Mouse (Mus musculus) intestine, postnatal 0 days (tissue): ENCODE data around the gene Polr2e. TPM values are rescaled to one million over a fixed set of nuclear protein-coding genes. Genes with fewer than 3 reads are reported as not detected.

Experiments
- ATAC-seq: fragments of 200-750 bp; cut with Nextera tagmentation; 2 replicates; pipeline ENCODE4 v1.8.0; 2017; ENCODE audit warnings: mild to moderate bottlenecking, moderate TSS enrichment, moderate library complexity
- H3K27ac ChIP-seq: fragments of 300-500 bp; sonication (generic); 2 replicates; pipeline ENCODE4 v1.5.1; 2014; ENCODE audit warnings: mild to moderate bottlenecking, low read depth, low read length, moderate library complexity
- H3K27me3 ChIP-seq: fragments of 300-500 bp; sonication (generic); replicated peaks from 2 replicates; pipeline ENCODE4 v1.6.1; 2014; ENCODE audit warnings: low read length, mixed read lengths; ENCODE audit not compliant: control insufficient read depth, insufficient read depth
- H3K36me3 ChIP-seq: fragments of 300-500 bp; sonication (generic); 2 replicates; pipeline ENCODE4 v1.6.1; 2014; ENCODE audit warnings: mild to moderate bottlenecking, moderate library complexity; ENCODE audit not compliant: control insufficient read depth, insufficient read depth
- H3K4me1 ChIP-seq: fragments of 300-500 bp; sonication (generic); replicated peaks from 2 replicates; pipeline ENCODE4 v1.6.1; 2014; ENCODE audit warnings: antibody characterized with exemption, low read length, mixed read lengths; ENCODE audit not compliant: control insufficient read depth, insufficient read depth
- H3K4me2 ChIP-seq: fragments of 300-500 bp; sonication (generic); replicated peaks from 2 replicates; pipeline ENCODE4 v1.6.1; 2014; ENCODE audit warnings: low read depth, mild to moderate bottlenecking, moderate library complexity
- H3K4me3 ChIP-seq: fragments of 300-500 bp; sonication (generic); 2 replicates; pipeline ENCODE4 v1.5.1; 2014; ENCODE audit warnings: low read depth, low read length
- H3K9ac ChIP-seq: fragments of 300-500 bp; sonication (generic); 2 replicates; pipeline ENCODE4 v1.6.1; 2014; ENCODE audit warnings: mild to moderate bottlenecking, low read depth, low read length
- H3K9me3 ChIP-seq: fragments of 300-500 bp; sonication (generic); 2 replicates; pipeline ENCODE4 v1.6.1; 2016; ENCODE audit warnings: mixed run types; ENCODE audit not compliant: control insufficient read depth
- CTCF ChIP-seq: sonication (generic); IDR thresholded peaks from 2 replicates; pipeline ENCODE4 v1.5.1; 2016; ENCODE audit warnings: low read depth, mild to moderate bottlenecking, control low read depth, antibody characterized with exemption, moderate library complexity
- WGBS: fragments of 180-500 bp; shearing (Covaris S2); extraction: QIAGEN DNeasy Blood & Tissue Kit; methylation state at CpG from one replicate; pipeline ENCODE4 v1.1.7; 2014; 5-methylcytosine and 5-hydroxymethylcytosine counted together
- polyA plus RNA-seq: library from polyadenylated mRNA; unstranded; fragments of >200 nt; fragmentation: Nextera tagmentation; extraction: Ambion mirVana; gene quantifications from 2 replicates; pipeline ENCODE4 v1.2.1, GENCODE M21; 2015

Polr2e gene
- polyA plus RNA-seq, 1 experiment from 2014 or later: 98.5 TPM

- 2% methylated on average over 11 of the region's 11 CpGs for WGBS
- peak overlapping the region; percentile 96 for H3K27ac ChIP-seq
- ATAC-seq: no peak
- H3K4me2 ChIP-seq: peak overlapping the region; percentile 88
- no peaks in the 10 kb centered on the region for H3K27me3 ChIP-seq
- no peak overlapping the region for H3K9ac ChIP-seq
- no peaks in the 10 kb centered on the region for H3K9me3 ChIP-seq
- H3K4me3 ChIP-seq: no peak overlapping the region
- TF ChIP-seq CTCF: peak; percentile 95
- peaks cover 4% of the 10 kb centered on the region for H3K36me3 ChIP-seq
- H3K4me1 ChIP-seq: 0 out of 2 replicates have a peak, but pooled peaks cover 5% of the 10 kb centered on the region
Observed at GRCm38 (mm10) chr10:79986963-79987362, 52.6 kb downstream of the Polr2e start.

- no peaks in the 10 kb centered on the region for H3K27me3 ChIP-seq
- WGBS: 10% methylated on average over 6 of the region's 6 CpGs
- peak overlapping the region; percentile 67 for H3K9ac ChIP-seq
- no peak for ATAC-seq
- peak overlapping the region; percentile 88 for H3K4me2 ChIP-seq
- H3K36me3 ChIP-seq: no peaks in the 10 kb centered on the region
- H3K27ac ChIP-seq: peak overlapping the region; percentile 96
- TF ChIP-seq CTCF: no peak
- H3K9me3 ChIP-seq: no peaks in the 10 kb centered on the region
- peak overlapping the region; percentile 70; the same call in 1 of the 2 replicates for H3K4me3 ChIP-seq
- 0 out of 2 replicates have a peak, but pooled peaks cover 5% of the 10 kb centered on the region for H3K4me1 ChIP-seq
Observed at GRCm38 (mm10) chr10:79986232-79986878, 53.2 kb downstream of the Polr2e start.

Other genes starting within 250 kb of the Polr2e start
- 0.07 TPM in 1 of 2 replicates, not detected in the other for gene Prss57, start 248.8 kb downstream of the Polr2e start, polyA plus RNA-seq
- 19.9 and 21.1 TPM in 2 replicates for gene Palm, start 246.2 kb downstream of the Polr2e start, polyA plus RNA-seq
- 254 and 255 TPM in 2 replicates for gene Misp, start 218.8 kb downstream of the Polr2e start, polyA plus RNA-seq
- gene Ptbp1, start 185.4 kb downstream of the Polr2e start, polyA plus RNA-seq: 86.9 and 92.2 TPM in 2 replicates
- 1.1 TPM in 2 replicates for gene Prtn3, start 165.3 kb downstream of the Polr2e start, polyA plus RNA-seq
- gene Plppr3, start 165.2 kb downstream of the Polr2e start, polyA plus RNA-seq: 6.2 and 7.2 TPM in 2 replicates
- not detected in 2 replicates for gene Elane, start 153.5 kb downstream of the Polr2e start, polyA plus RNA-seq
- gene Cfd, start 148.9 kb downstream of the Polr2e start, polyA plus RNA-seq: not detected in 2 replicates
- gene Med16, start 130.9 kb downstream of the Polr2e start, polyA plus RNA-seq: 17.0 and 17.8 TPM in 2 replicates
- 2.9 and 17.9 TPM in 2 replicates for gene Gm26602, start 128.9 kb downstream of the Polr2e start, polyA plus RNA-seq
- 0.21 and 0.47 TPM in 2 replicates for gene Kiss1r, start 122.8 kb downstream of the Polr2e start, polyA plus RNA-seq
- 62.0 and 62.8 TPM in 2 replicates for gene R3hdm4, start 118.6 kb downstream of the Polr2e start, polyA plus RNA-seq
- 8.7 and 13.2 TPM in 2 replicates for gene Arid3a, start 112.8 kb downstream of the Polr2e start, polyA plus RNA-seq
- 41.9 and 44.0 TPM in 2 replicates for gene Wdr18, start 79.6 kb downstream of the Polr2e start, polyA plus RNA-seq
- 0.08 and 0.17 TPM in 2 replicates for gene Grin3b, start 69.1 kb downstream of the Polr2e start, polyA plus RNA-seq
- gene Tmem259, start 55.5 kb downstream of the Polr2e start, polyA plus RNA-seq: 24.7 and 25.3 TPM in 2 replicates
- gene Cnn2, start 51.2 kb downstream of the Polr2e start, polyA plus RNA-seq: 109 and 117 TPM in 2 replicates
- 2.2 and 2.5 TPM in 2 replicates for gene Abca7, start 43.3 kb downstream of the Polr2e start, polyA plus RNA-seq
- gene Arhgap45, start 23.1 kb downstream of the Polr2e start, polyA plus RNA-seq: 1.2 and 1.3 TPM in 2 replicates
- gene Gpx4, start 7.4 kb upstream of the Polr2e start, polyA plus RNA-seq: 1,519 and 1,523 TPM in 2 replicates
- gene Sbno2, start 65.8 kb upstream of the Polr2e start, polyA plus RNA-seq: 9.8 and 11.1 TPM in 2 replicates
- gene Stk11, start 76.0 kb upstream of the Polr2e start, polyA plus RNA-seq: 11.7 and 12.4 TPM in 2 replicates
- gene Atp5d, start 98.8 kb upstream of the Polr2e start, polyA plus RNA-seq: 1,009 and 1,013 TPM in 2 replicates
- gene Cbarp, start 101.0 kb upstream of the Polr2e start, polyA plus RNA-seq: 2.1 and 2.7 TPM in 2 replicates
- 18.1 and 19.5 TPM in 2 replicates for gene Midn, start 108.5 kb upstream of the Polr2e start, polyA plus RNA-seq
- 222 and 228 TPM in 2 replicates for gene Cirbp, start 126.2 kb upstream of the Polr2e start, polyA plus RNA-seq
- 12.7 and 13.9 TPM in 2 replicates for gene 1600002K03Rik, start 133.1 kb upstream of the Polr2e start, polyA plus RNA-seq
- gene Efna2, start 139.7 kb upstream of the Polr2e start, polyA plus RNA-seq: 3.5 and 3.8 TPM in 2 replicates
- 21.9 and 22.5 TPM in 2 replicates for gene Mum1, start 186.6 kb upstream of the Polr2e start, polyA plus RNA-seq
- 584 and 605 TPM in 2 replicates for gene Ndufs7, start 209.3 kb upstream of the Polr2e start, polyA plus RNA-seq
- gene Gamt, start 221.2 kb upstream of the Polr2e start, polyA plus RNA-seq: 30.1 and 37.2 TPM in 2 replicates
- gene Dazap1, start 221.7 kb upstream of the Polr2e start, polyA plus RNA-seq: 26.6 and 29.0 TPM in 2 replicates